ENCODE assay signal across 21 mouse cellular contexts in the genomic region with DNA sequence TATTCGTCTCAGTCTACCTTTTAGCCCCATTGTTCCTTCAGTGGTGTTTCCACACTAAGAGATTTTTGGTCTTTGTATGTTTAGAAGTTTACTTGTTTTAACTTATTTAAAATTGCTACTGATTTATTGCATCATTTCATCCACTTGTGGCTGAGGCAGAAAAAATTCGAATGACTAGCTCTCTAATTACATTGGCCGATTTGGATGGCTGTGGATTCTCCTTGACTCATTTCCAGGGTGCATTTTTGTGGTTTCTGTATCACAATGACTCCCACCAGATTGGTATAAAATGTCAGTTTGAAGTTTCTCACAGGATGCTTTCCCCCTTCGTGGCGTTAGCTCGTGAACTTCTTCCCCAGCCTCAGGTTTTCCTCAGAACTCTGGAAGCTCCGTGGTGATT.
DNase-seq lines count a peak whose midpoint lies in the region; ATAC-seq and TF ChIP-seq lines count a peak whose summit lies in the region.
"Had no signal": no experiment of that assay in that cellular context is flagged by ENCODE, and none has a peak within 500 bp of the region (broad histone marks: within the 10 kb centered on the region; RNA-seq: fewer than 3 reads in every experiment).

No protein-coding gene starts in this region.

- no peak overlapping the region for H3K4me3 ChIP-seq in embryonic facial prominence, embryonic 14.5 days (ENCODE audit: low read depth, low read length)
- H3K4me3 ChIP-seq in embryonic facial prominence, embryonic 10.5 days = no peak overlapping the region
- no peak overlapping the region for H3K4me3 ChIP-seq in myocyte
- no peak overlapping the region for H3K4me3 ChIP-seq in stomach, postnatal 0 days (ENCODE audit: low read depth, low read length)
- H3K4me3 ChIP-seq: embryonic facial prominence, embryonic 13.5 days; forebrain, embryonic 10.5 days; gastrocnemius, adult 2 months; heart, embryonic 13.5 days; hindbrain, embryonic 15.5 days had no signal

- DNase-seq in embryonic facial prominence, embryonic 14.5 days (ENCODE audit: low spot score) = peak; percentile 27
- no peak for DNase-seq in embryonic facial prominence, embryonic 10.5 days (ENCODE audit: low spot score)
- peak; percentile 90 for DNase-seq in 3T3-L1 (ENCODE audit: low read depth, low spot score)
- peak; percentile 87 for DNase-seq in Muller cell, postnatal 12 days (ENCODE audit: inconsistent ontology term)
- no peak for DNase-seq in embryo, embryonic 11 days
- DNase-seq in stomach, postnatal 0 days (ENCODE audit: low spot score) = no peak
- DNase-seq: B cell, adult 2 months; cerebellum, adult 11 months; cerebellum, adult 8-10 months; cerebellum, postnatal 14 days; gastrocnemius, adult 2 months; gastrocnemius, postnatal 25 days; heart, postnatal 36 days had no signal

- no peaks in the 10 kb centered on the region for H3K27me3 ChIP-seq in embryonic facial prominence, embryonic 14.5 days (replicated peaks; ENCODE audit: control insufficient read depth, insufficient read depth, low read length)
- no peaks in the 10 kb centered on the region for H3K27me3 ChIP-seq in embryonic facial prominence, embryonic 10.5 days (replicated peaks; ENCODE audit: low read depth, poor library complexity, severe bottlenecking)
- H3K27me3 ChIP-seq in myocyte (ENCODE audit: control insufficient read depth, insufficient read depth, insufficient read length) = no peaks in the 10 kb centered on the region
- H3K27me3 ChIP-seq in stomach, postnatal 0 days (ENCODE audit: control insufficient read depth, insufficient read depth, low read length) = no peaks in the 10 kb centered on the region
- H3K27me3 ChIP-seq: embryonic facial prominence, embryonic 13.5 days; heart, embryonic 13.5 days; hindbrain, embryonic 15.5 days had no signal

- no peak overlapping the region for H3K9ac ChIP-seq in embryonic facial prominence, embryonic 14.5 days (ENCODE audit: low read depth, low read length)
- no peak overlapping the region for H3K9ac ChIP-seq in stomach, postnatal 0 days (ENCODE audit: low read length)
- H3K9ac ChIP-seq: embryonic facial prominence, embryonic 13.5 days; heart, embryonic 13.5 days; hindbrain, embryonic 15.5 days had no signal

- H3K4me2 ChIP-seq in embryonic facial prominence, embryonic 14.5 days (ENCODE audit: low read depth, low read length) = no peak overlapping the region
- H3K4me2 ChIP-seq in myocyte (ENCODE audit: low read depth) = peak overlapping the region; percentile 69
- H3K4me2 ChIP-seq in stomach, postnatal 0 days (replicated peaks; ENCODE audit: low read depth) = no peak overlapping the region
- H3K4me2 ChIP-seq: embryonic facial prominence, embryonic 13.5 days; heart, embryonic 13.5 days; hindbrain, embryonic 15.5 days had no signal

- no peaks in the 10 kb centered on the region; the same call in 1 of the 2 replicates for H3K4me1 ChIP-seq in embryonic facial prominence, embryonic 14.5 days (ENCODE audit: control insufficient read depth, insufficient read depth, low read length)
- H3K4me1 ChIP-seq in embryonic facial prominence, embryonic 10.5 days = peaks cover 8% of the 10 kb centered on the region
- no peaks in the 10 kb centered on the region for H3K4me1 ChIP-seq in stomach, postnatal 0 days (replicated peaks; ENCODE audit: control insufficient read depth, insufficient read depth)

- H3K27ac ChIP-seq in embryonic facial prominence, embryonic 14.5 days (replicated peaks; ENCODE audit: low read depth, low read length) = no peak overlapping the region
- H3K27ac ChIP-seq in embryonic facial prominence, embryonic 10.5 days (replicated peaks) = no peak overlapping the region
- H3K27ac ChIP-seq in stomach, postnatal 0 days (replicated peaks) = no peak overlapping the region
- H3K27ac ChIP-seq: embryonic facial prominence, embryonic 13.5 days; forebrain, embryonic 10.5 days; gastrocnemius, adult 2 months; heart, embryonic 13.5 days; hindbrain, embryonic 15.5 days had no signal

- no peak for TF ChIP-seq EP300 in stomach, postnatal 0 days (optimal IDR thresholded peaks at IDR 0.05)

- no peak overlapping the region for H3ac ChIP-seq in myocyte (ENCODE audit: control insufficient read depth, insufficient read length)

- ATAC-seq in embryonic facial prominence, embryonic 14.5 days (ENCODE audit: low read depth) = no peak
- ATAC-seq in stomach, postnatal 0 days (ENCODE audit: low FRiP score, low TSS enrichment) = no peak
- ATAC-seq: forebrain, embryonic 14.5 days; inflammation-experienced regulatory T-cells, adult 6 months; intestine, postnatal 0 days had no signal

- no peaks in the 10 kb centered on the region for H3K79me2 ChIP-seq in myocyte (ENCODE audit: control insufficient read depth, insufficient read depth)

- no peak for TF ChIP-seq POLR2A in myocyte (IDR thresholded peaks at IDR 0.05; ENCODE audit: insufficient read length, low read depth)

- 54% methylated on average over 7 of the region's 7 CpGs for WGBS in embryonic facial prominence, embryonic 14.5 days
- WGBS in embryonic facial prominence, embryonic 10.5 days = 72% methylated on average over 7 of the region's 7 CpGs
- 65% methylated on average over 7 of the region's 7 CpGs for WGBS in stomach, postnatal 0 days

- H3K36me3 ChIP-seq in embryonic facial prominence, embryonic 14.5 days (ENCODE audit: control insufficient read depth, insufficient read depth, low read length) = no peaks in the 10 kb centered on the region
- H3K36me3 ChIP-seq in embryonic facial prominence, embryonic 10.5 days (replicated peaks) = no peaks in the 10 kb centered on the region
- no peaks in the 10 kb centered on the region for H3K36me3 ChIP-seq in myocyte (ENCODE audit: control insufficient read depth, insufficient read depth)
- H3K36me3 ChIP-seq in stomach, postnatal 0 days (ENCODE audit: control insufficient read depth, insufficient read depth, low read length) = no peaks in the 10 kb centered on the region
- H3K36me3 ChIP-seq: embryonic facial prominence, embryonic 13.5 days; forebrain, embryonic 10.5 days; heart, embryonic 13.5 days; hindbrain, embryonic 15.5 days had no signal

- H3K9me3 ChIP-seq in embryonic facial prominence, embryonic 14.5 days (ENCODE audit: control insufficient read depth, low read length) = no peaks in the 10 kb centered on the region
- H3K9me3 ChIP-seq in embryonic facial prominence, embryonic 10.5 days = no peaks in the 10 kb centered on the region
- no peaks in the 10 kb centered on the region for H3K9me3 ChIP-seq in stomach, postnatal 0 days (ENCODE audit: control insufficient read depth, low read length)
- H3K9me3 ChIP-seq: embryonic facial prominence, embryonic 13.5 days; forebrain, embryonic 10.5 days; heart, embryonic 13.5 days; hindbrain, embryonic 15.5 days had no signal

- no peak for TF ChIP-seq CTCF in stomach, postnatal 0 days (IDR thresholded peaks at IDR 0.05; ENCODE audit: low read depth)

TF ChIP-seq in myocyte, 11 proteins besides CTCF, POLR2A, EP300 and RAD21:
- TF ChIP-seq TCF12 (IDR thresholded peaks at IDR 0.05; ENCODE audit: insufficient read depth, poor library complexity, severe bottlenecking) = no peak
- no peak for TF ChIP-seq MYOD1 (IDR thresholded peaks at IDR 0.05; ENCODE audit: control insufficient read depth in 1 of 3, insufficient read length in 2 of 3, low read depth in 2 of 3)
- TF ChIP-seq CEBPB (IDR thresholded peaks at IDR 0.05; ENCODE audit: insufficient read depth, poor library complexity, severe bottlenecking) = peak; percentile 81
- no peak for TF ChIP-seq MYOG (IDR thresholded peaks at IDR 0.05; ENCODE audit: control insufficient read depth in 1 of 3, insufficient read depth in 1 of 3, insufficient read length in 2 of 3, low read depth in 2 of 3)

Comparison
In these comparisons a context has a peak if more than half of its experiments do, and no peak if none do; other contexts are left out.
1. DNase-seq: peak in embryonic facial prominence, embryonic 14.5 days (single experiment), 3T3-L1 (single experiment) and Muller cell, postnatal 12 days (single experiment); none in embryonic facial prominence, embryonic 10.5 days (single experiment), embryo, embryonic 11 days (single experiment) and stomach, postnatal 0 days (single experiment).